Mouse (Mus musculus) small intestine, adult 2 months (tissue): ENCODE data around the gene Nop9.

Experiments
- CTCF ChIP-seq: fragments of 200-500 bp; IDR thresholded peaks from 2 replicates; pipeline ENCODE4 v1.5.1; 2012; ENCODE audit warnings: low read depth, mild to moderate bottlenecking, control low read depth, inconsistent platforms, low read length, moderate library complexity, mixed read lengths; ENCODE audit not compliant: insufficient replicate concordance, insufficient read length; ENCODE audit errors: extremely low read depth
- POLR2A ChIP-seq: fragments of 200-500 bp; IDR thresholded peaks from 2 replicates; pipeline ENCODE4 v1.6.1; 2012; ENCODE audit warnings: low read depth, mild to moderate bottlenecking, control low read depth, inconsistent platforms, low read length, moderate library complexity

DNA sequence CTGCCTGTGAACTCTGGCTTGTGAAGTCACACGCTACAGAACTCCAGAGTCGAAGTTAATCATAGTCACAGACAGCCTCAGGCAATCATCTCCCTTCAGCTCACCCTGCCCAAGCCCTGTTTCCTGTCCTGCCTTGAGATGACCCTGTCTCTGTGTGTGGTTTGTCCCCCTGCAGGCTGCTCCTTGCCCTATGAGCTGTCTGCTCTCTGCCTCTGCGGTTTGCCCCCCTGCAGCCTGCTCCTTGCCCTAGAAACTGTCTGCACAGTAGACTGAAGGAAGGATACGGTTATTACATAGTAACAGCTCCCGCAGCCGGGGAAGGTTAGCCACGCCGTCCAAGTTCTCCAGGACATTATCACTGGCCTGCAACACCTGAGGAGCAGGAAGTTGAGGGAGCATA, 28.6 kb upstream of the Nop9 start:
- TF ChIP-seq CTCF (no peak), POLR2A (no peak)
